Mouse (Mus musculus) left cerebral cortex, postnatal 25 days (tissue): ENCODE measurements at regions not wholly inside any gene's neighbourhood (a gene's known extent, or its start where the extent isn't known, plus 50 kb on each side); places are given as distances from the start of the nearest gene placed in this dataset.

ENCODE experiments used
- DNase-seq, 2 experiments: peaks; one replicate each; pipeline ENCODE4 v3.0.0; 2022; ENCODE audit warnings: low spot score in 2 of 2, mixed read lengths in 1 of 2
- intact Hi-C: fragments of 180-260 bp; cut with DNase I; formaldehyde crosslinking; loops from one replicate; pipeline ENCODE4 v1.15.1; 2025

DNA sequence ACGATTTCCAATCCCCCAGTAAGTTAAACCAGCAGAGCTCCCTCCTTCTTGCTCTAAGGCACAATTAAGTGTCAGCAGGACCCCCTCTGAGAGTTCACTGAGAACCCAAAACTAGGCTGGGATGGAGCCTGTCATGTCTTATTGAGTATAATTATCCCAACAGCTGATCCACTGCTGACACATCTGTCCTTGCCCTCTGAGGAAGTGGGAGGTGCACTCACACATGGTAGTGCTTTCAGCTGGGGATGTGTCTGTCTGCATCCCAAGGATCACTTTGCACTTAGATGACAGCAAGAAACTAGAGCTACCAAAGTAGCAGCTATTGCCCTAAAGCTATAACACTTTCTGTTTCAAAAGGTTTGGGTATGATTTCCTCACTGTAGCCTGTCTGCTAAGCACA lies 291.7 kb downstream of the Irx2 start:
- intact Hi-C loops, result no loop called here
- no peak for DNase-seq

DNA sequence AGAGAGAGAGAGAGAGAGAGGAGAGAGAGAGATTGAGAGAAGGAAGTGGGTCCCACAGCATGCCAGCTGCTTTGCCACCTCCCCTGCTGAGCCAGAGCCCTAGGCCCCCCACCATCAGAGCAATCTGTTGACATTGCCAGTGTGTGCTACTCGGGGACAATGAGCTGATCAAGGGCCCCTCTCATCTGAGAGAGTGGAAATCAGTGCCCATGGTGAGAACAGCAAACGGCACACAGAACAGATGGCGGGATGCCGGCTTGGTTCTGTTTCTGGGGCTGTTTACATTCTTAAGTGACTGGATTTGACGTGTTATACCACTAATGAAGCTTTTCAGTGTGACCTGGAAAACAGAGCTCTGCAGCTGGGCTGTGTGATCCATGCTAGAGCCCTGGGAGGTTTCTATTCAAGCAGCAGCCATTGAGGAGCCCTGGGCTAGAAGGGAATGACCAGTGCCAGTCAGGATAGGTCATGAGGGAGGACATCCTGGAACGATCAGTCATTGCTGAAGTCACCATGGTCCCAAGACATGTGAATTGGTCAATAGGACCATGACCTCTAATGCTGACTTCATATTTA lies 296.0 kb downstream of the Irx2 start:
- intact Hi-C loops, result no loop called here
- no peak for DNase-seq

DNA sequence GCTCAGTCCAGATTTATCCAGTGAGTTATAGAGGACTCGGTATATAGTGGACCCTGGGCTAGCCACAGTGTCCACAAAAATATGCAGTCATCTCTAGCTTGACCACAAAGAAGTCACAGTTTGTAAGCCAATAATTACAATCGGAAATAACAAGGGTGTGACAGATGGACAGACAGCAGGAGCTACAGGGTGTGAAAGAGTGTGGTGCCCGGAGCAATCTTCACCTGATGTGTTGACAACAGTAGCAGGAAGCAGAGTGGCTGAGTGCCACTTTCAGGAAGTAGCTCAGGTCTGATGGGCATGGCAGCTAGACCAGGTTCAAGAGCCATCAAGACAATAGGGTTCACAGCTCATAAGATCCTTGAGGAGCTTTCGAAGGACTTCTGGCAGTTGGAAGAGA lies 308.6 kb downstream of the Irx2 start:
- intact Hi-C loops, result no loop called here
- no peak for DNase-seq

DNA sequence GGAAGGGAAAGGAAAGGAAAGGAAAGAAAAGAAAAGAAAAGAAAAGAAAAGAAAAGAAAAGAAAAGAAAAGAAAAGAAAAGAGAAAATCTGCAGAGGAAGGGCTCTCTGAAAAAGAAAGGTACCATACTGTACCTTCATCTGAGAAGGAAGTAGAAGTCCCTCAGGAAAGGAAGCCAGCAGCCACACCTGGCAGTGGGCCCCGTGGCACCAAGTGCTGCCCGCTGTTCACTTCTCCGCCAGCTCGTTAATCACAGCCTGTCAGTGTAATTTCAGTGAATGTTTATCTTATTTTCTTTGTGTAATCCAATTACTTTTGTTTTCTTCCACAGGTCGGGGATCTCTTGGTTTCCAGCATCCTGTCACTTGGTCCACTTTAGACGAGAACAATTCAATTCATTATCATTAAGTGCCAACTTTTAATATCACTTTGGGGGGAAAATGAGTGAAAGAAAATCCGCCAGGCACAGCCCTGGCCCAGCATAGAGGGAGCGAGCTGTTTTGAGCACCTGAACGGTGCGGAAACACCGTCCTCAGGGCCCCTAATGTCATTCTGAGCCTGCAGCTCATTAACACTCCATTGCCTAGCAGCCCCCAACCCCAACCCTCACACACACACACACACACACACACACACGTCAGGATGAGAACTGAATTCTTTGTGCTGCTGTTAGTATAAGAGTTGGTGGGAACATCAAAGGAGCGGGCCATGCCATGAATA lies 309.7 kb downstream of the Irx2 start:
- DNase-seq, result no peak
- intact Hi-C loops, result no loop called here

DNA sequence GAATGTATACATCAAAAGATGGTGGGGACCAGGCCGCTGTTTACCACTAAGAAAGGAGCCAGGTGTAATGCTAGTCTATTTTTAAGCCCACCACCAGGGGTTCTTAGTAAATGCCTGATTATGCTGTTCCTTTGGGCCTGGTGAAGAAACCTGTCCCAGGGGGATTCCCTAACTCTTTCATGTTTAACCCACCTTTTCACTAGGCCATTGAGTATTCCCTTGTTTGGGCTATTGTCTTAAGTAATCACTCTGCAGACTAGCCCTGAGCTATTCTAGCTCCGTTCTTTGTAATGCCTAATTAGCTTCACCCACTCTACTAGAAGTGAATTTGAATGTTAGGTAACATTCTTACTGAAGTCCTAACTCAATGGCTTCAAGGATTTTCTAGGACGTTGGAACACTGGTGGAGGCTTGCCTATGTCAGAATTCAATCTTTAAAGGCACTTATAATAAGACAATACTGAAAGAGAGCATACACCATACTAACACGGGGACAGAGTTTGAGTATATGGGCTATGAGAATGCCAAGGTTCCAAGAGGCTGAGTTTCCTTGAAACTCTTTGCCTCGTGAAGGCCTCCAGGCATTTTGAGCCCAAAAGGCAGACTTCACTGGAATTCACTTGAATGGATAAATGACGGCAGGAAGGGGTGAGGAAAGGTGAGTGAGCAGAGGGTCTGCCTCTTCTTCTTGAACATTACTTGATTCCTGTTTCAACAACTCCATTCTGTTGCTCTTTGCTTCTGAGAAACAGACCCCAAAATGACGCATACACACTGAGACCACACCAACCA lies 312.7 kb upstream of the Irx4 start:
- intact Hi-C loops, result no loop called here
- DNase-seq, result no peak

DNA sequence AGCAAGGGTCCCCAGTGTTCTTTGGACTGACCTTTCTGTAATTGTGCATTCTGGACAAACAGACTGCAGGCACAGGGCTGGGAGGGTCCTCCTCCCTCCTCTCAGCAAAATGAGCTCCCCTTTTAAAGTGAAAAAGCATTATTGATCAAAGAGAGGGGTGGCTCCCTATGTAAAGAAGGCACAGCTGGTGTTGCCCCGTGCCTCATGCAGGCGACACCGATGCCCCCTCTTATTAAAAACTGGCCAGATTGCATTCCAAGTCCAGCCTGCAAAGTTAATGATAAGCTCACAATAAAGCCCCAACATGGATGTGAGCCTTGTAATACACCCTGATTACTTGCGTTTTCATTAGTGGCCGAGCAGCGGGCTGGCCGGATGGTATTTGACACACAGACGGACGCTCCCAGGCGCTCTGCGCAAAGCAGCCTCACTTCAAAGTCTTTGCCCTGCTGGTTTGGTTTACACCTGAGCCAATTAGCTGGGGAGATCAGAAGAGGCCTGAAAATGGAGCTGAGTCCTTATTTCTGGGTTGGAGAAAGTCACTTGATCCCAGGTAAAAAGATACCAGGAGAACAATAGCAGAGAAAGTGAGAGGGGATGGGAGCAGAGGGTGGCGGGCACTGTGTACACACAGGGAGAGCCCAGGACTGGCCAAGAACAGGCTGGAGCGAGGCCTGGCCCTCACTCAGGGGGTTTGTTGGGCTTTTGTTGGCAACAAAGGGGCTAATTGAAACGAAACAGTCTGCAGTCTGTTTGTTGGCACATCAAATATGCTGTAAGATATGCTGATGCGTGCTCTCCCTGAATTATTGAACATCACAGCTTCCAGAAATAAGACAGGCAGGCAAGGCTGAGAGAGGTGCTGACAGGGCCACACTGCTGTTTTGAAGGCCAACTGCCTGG lies 301.4 kb upstream of the Irx4 start:
- DNase-seq, result no peak
- intact Hi-C loops, result no loop called here

DNA sequence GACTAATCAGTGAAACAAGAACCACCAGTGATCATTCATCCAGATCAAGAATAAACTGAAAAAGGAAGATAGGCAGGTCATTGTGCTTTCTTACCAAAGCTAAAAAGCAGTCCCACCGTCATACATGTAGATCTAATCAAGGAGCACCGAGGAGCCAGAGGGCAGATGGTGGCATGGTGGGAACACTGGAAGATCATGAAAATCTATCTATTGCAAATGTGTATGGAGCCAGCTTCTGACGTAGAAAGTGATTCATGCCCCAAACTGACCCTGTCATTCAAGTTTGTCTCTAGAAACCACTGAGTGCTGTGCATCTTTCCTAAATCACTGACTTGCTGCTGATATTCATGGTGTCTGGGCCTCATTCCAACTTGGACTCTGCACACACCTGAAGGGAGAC lies 299.0 kb upstream of the Irx4 start:
- intact Hi-C loops, result no loop called here
- no peak for DNase-seq

DNA sequence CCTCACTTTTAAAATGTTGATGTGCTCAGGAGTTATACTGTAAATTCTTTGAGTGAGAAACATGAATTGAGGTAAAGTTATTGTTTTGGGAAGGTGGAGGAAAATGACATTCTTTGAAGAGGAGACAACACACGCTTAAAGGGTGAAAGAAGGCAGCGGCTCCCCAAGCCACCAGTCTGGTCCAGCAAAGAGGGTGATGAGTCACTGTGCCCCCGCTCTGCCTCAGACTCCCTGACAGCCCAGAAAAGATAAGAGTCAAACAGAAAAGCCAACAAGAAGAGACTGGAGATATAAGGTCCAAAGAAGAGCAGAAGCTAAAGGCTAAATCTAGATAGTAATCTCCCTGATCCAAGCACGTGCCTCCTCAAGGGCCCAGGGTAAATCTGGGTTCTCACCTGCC lies 288.1 kb upstream of the Irx4 start:
- DNase-seq, result no peak
- intact Hi-C loops, result no loop called here

DNA sequence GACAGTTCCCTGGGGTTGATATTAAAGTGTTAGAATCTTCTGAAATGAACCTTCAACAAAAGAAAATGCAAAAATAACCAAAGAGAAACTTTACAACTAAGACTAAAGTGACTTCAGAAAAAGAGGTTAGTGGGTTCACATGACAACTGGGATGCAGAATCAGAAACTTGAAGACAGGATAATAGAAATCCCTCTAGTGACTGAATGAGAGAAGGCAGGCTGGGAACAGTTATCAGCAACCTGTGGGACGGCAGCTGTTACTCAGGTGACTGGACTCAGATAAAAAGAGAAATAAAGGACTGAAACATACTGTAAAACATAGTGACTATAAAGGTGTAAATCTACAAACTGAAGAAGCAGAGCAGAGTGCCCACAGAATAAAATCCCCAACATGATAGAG lies 287.4 kb upstream of the Irx4 start:
- no peak for DNase-seq
- intact Hi-C loops, result no loop called here

DNA sequence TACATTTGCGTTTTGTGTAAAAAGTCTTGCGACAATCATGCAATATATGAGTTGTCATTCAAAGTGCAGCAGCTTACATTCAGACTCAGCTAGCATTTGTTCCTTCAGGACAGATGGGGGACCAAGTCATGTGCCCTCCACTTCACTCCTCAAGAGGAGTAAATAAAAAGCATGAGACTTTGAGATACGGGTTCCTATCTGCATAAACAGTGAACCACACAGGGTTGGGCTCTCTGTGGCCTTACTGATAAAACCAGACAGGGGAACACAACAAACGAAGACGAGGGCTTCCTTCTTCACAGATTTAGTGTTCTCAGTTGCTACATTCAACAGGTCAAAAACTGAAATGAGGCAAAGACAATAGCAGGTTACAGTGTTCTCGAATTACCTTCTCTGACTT lies 283.1 kb upstream of the Irx4 start:
- intact Hi-C loops, result no loop called here

DNA sequence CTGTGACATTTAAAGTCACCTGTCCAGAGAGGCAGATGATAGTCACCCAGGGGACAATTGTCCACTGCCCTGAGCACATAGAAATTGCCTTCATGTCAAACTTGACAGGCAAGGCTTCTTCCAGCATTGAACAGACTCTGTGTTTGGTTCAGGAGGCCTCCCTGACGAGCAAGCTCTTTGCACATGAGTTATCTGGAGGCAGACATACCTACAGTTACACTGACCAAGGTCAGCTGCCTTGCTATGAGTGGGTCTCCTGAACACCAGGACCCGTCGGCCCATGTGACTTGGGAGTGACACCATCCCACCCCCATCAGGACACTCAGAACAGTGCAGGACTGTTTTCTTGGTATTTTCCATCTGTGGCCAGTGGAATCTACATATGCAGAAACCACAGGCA lies 282.3 kb upstream of the Irx4 start:
- intact Hi-C loops, result no loop called here
- DNase-seq, result no peak

More for the DNA sequence above, 283.1 kb upstream of the Irx4 start:
- no peak for DNase-seq

DNA sequence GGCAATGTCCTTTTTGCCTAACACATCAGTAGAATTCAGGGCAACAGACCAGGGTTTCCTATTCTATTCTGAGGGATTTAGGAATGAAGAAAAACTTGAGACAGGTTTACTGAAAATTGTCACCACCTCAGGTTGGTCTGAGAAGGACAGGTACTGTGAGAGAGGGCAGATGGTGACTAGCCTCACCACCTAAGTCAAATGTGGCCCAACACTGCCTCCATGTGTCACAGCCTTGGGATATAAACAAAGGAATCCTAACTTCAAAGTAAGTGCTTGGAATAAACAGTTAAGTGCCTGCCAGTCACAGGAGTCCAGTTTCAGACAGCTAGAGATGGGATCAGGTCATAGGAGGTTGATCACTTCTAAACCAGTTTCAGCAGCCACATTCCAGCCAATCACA lies 281.3 kb upstream of the Irx4 start:
- DNase-seq, result no peak
- intact Hi-C loops, result no loop called here

DNA sequence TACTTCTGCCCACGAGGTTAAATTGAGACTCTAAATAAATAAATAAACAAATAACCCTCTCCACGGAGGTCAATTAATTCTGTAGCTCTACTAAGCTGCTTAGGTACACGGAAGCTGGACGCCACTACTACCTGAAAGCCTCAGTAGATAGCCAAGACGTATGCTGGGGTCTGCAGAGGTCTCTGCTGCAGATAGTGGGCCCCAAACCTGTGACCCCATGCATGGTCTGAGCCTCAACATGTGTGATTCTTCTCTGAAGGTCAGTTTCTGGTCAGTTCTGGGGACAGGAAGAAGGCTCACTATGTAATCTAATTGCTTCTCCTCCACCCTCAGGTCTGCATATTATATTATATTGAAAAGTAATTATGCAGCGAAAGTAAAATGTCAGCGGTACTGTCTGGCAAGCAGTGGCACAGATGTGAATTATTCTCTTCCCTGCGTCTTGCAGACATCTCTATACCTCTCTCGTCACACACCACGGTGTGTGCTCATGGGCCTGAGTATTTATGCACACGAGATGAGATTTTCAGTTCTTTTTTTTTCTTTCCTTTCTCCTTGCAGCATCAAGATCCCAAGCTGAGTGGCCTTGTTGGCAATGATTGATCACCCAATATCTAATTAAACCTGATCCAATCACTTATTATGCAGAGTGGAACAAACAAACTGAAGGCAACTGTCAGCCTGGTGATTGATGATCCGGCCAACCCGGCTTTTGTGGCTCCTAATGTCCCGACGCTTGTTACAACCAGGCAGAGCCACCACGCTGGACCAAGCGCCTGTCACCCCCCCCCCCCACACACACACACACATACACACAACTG lies 267.5 kb upstream of the Irx4 start:
- intact Hi-C loops, result no loop called here
- no peak for DNase-seq

DNA sequence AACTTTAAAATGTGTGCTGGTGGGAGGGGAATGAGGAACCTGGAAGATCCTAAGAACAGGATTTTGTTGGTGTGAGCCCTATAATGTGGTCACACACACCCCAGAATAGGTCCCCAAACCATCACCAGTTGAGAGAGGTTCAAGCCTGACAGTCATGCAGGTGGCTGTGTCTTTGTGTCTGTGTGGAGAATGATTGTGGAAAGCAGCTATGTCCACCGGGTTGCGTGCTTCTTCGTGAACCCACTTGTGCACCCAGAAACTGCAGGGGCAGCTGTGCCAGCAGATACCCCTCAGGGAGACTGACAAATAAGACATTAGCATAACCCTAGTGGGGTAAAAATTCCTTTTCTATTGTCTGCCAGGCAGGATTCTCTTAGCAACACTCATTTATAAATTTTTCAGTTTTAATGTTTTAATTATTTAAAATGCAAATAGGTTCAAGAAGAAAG lies 266.8 kb upstream of the Irx4 start:
- no peak for DNase-seq
- intact Hi-C loops, result no loop called here

DNA sequence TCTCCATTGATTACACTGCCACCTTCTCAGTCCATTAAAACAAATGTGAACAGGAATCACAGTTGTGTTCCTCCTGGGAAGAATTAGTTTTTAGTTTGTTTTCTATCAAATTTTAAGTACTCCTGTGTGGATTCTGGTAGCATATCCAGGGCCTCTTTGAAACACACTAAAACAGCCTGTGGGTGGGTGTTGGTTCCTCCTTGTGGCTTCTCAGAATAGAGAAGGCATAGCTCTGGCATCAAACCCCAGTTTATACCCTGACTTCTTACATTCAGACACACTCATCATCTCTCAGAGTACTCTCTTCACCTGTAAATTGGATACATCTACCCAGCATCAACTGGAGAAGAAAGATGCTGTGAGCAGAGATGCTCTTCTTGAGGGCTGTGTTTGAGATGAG lies 265.7 kb upstream of the Irx4 start:
- peak in 1 of 2 experiments; percentile 32 for DNase-seq
- intact Hi-C loops, result no loop called here

DNA sequence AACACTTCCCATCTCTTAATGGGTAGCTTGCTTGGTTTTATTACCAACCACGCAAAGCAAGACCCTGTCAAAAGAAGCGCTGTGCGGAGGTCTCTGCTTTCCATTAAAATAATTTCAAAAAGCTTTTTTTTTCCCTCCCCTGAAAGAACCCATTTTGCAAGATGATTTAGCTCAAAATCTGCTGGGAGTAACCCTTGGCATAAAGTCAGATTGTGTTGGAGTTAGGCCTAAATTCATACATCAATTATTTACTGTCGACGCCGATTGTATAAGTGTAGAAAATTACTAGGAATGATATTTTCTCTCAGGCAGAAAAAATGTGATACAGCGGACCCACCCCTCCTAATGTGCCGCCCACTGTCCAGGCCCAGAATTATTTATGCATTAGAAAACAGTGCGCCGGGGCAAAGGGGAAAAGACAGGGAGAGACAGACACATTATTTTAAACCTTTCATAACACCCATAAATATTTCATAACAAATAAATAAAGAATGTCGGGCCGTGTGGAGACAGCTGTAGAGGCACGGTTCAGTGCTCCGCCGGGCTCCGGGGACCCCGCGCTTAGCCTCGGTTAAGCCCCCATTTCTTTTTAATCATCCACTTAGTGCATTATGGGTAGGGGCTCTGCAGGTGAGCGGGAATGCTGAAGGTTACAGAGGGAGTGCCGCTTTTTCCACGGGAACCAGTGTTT lies 251.3 kb upstream of the Irx4 start:
- intact Hi-C loops, result no loop called here
- DNase-seq, result no peak

DNA sequence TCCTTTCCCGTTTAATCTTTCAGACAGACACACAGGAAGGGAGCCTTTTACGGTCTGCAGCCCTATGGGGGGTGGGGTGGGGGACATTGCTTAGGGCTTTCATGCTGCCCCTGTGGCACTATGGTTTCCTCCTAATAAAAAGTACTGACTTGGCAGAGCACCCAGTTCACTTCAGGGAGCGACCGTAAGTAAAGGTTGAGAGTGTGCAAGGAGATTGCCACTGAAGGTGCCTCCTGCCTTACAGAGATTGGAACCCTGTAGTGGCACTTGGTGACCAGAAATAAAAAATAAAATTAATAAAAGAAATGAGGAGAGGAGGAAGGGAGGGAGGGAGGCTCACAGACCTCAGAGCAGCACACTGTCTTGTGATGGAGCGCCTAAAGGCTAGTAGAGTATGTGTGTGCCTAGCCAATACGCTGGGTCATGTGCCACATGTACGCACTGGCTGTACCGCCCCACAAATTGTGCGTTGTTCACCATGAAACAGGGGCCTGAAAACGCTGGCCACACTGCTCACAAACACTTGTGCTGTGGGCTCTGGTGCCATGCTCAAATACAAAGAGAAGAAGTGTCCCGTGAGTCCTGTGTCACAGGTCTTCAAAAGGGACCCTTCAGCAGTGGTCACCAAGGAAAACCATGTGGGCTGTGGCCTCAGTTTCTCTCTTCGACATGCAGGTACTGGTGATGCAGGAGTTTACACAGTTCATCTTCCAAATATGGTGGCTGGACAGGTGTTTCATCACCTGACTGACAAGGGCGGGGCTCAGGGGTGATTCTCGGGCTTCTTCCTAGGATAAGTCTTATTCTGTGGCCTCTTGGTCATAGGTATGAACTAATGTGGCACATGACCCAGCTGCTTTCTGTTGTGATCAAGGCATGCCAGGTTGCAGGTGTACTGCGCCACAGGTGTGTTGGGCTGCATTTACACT lies 250.5 kb upstream of the Irx4 start:
- intact Hi-C loops, result no loop called here
- DNase-seq, result no peak

DNA sequence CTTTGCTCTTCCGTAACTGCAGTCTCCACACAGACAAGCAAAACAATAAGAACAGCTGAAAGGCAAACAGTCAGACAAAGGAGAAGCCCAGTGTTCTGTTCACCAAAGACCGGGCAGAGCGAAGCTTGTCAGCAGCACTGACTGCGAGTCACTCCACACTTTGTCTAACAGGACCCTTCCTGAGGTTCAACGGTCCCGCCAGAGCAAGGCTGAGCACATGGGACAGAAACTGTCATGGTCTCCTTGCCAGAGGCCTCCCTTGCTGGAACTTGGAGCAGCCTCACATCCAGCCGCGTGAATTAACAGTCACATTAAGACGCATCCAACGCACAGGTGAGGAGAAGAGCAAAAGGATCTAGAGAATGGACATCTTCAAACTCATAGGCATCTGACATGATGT lies 241.1 kb upstream of the Irx4 start:
- DNase-seq, result no peak
- intact Hi-C loops, result no loop called here
